Mouse (Mus musculus) heart, postnatal 0 days (tissue): ENCODE measurements at regions not wholly inside any gene's neighbourhood (a gene's known extent, or its start where the extent isn't known, plus 50 kb on each side); places are given as distances from the start of the nearest gene placed in this dataset.

Experiments
- CTCF ChIP-seq: IDR thresholded peaks from 2 replicates; pipeline ENCODE4 v1.5.1; 2016; ENCODE audit warnings: antibody characterized with exemption, control low read depth, low read depth
- EP300 ChIP-seq: IDR thresholded peaks from 2 replicates; pipeline ENCODE4 v1.6.1; 2016; ENCODE audit warnings: antibody characterized with exemption, low read depth

DNA sequence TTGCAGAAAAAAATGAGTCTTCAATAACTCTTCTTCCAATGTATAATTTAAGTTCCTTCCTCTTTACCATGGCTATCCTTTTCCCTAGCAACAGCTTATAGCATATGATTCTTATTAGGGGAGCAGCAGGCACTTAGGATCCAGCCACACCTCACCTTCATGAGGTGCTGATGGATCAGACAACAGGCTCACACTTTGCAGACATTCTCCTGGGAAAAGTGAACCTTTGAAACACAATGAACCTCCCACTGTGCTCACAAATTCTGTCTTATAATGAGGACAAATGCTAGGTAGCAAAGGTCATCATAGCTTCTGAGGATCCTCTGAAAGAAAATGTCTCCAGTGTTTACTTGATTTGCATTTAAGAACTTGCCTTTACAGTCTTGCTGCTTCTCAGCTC is 191.6 kb upstream of the Xrcc4 start:
- TF ChIP-seq CTCF (no peak), EP300 (no peak)
